Mouse (Mus musculus): ENCODE data around the gene Itgbl1. TPM values are rescaled to one million over a fixed set of nuclear protein-coding genes. Genes with fewer than 3 reads are reported as not detected.
"Not testable (repeated sequence)": the region's sequence is repeated elsewhere in the genome, so short reads cannot be mapped to it uniquely, and the experiment has no call there.

Itgbl1 gene
- total RNA-seq (2021), result 1 to 10 TPM; 1.6 to 1.7 TPM
- long read RNA-seq, experiment 1, partial matches to known transcripts, result 0 of 1 reads
- long read RNA-seq, experiment 1, other reads (novel, unspliced or antisense), result 1 of 1 reads
- long read RNA-seq, experiment 2, full-length matches to known transcripts, result 1 of 4 reads
- long read RNA-seq, experiment 2, partial matches to known transcripts, result 0 of 4 reads
- long read RNA-seq, experiment 2, other reads (novel, unspliced or antisense), result 3 of 4 reads

DNA sequence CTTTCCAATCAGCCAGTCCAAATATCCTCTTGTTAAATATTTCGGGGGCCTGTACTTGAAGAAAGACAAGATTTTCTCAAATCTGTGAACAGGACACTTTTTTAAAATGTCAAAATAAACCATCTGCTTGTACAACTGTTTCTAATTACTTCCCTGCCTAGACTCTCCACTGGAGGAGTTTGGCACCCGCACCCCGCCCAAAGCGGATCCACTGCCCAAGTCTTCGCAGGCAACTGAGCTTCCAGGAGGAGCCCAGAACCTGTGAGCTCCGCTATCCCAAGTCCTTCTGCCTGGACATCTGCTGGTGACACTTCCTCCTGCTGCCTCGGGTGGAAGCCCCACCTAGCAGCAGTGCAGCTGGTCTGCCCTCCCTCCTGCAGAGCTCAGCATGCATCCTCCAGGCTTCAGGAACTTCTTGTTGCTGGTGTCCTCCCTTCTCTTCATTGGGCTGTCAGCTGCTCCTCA lies at the start of gene Itgbl1:
Gene Itgbl1 (plus strand): TSS at position 51 of the 465 bp plus-strand sequence.
- intact Hi-C loops (cut with DNase I), result loop anchor here (10.0 kb wide), 1 partner anchor 285 kb away; no protein-coding TSS in a partner anchor
- no peak; the same call in 1 of the 2 replicates for TF ChIP-seq CTCF (IDR thresholded peaks at IDR 0.05)
- Histone ChIP-seq H3K27ac (no peak within 1 kb of the TSS), H3K4me3 (no peak within 1 kb of the TSS)
- peak; percentile 20 to 32 for DNase-seq (ENCODE audit: extremely low spot score in 1 of 2, low spot score in 2 of 2)

DNA sequence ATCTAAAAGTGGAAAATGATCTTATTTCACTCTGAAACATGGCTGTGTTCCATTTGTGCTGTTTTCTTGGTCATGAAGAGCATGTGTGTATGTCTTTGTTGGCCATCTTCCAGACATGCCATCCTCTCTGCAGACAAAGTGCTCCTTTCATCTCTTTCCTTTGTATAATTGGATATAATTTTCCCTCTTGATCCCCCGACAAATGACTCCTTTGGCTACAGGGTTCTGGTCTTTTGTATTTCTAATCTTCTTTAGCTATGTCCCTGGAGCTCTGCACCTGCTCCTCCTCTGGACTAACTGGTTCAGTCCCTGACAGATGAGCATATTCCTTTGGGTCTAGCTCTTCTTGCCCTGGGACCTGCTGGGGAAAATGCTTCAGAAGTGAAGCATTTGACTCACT lies 36.8 kb upstream of the Itgbl1 start:
- intact Hi-C loops (cut with DNase I), result no loop called here
- Histone ChIP-seq H3K4me3 (no peak overlapping the region), H3K27ac (no peak overlapping the region)
- no peak for DNase-seq (ENCODE audit: extremely low spot score in 1 of 2, low spot score in 2 of 2)
- no peak for TF ChIP-seq CTCF (IDR thresholded peaks at IDR 0.05)

DNA sequence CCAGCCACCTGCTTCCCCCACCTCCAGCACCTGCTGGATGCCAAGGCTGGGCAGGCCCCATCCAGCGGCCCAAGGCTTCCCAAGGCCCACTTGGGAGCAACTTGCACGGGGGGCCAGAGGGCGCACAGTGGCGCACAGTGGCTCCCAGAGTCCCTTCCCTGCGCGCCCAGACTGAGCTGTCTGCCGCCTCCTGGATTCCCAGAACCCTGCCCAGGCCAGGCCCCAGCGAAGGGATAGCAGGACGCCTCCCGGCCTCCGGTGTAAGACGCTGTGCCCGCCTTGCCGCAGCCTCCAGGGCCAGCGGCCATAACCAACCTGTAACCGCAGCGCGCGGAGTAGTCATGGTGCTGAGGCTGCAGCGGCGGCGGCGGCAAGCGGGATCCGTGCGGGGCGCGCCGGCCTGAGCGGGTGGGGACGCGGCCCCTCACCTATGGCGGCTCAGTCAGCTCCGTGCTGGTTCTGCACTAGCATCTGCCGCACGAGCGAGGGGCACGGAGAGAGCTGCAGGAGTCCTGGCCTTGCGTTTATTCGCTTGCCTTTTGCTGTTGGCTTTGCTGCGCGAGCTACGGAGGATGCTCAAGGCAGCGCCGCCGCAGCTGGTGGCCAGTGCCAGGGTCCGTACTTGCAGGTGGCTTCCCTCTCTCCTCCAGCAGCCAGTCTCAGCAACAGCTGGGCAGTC lies 33.1 kb upstream of the Itgbl1 start, which contains the start of gene Nalcn:
Gene Nalcn (minus strand): TSS at position 644 of the 679 bp plus-strand sequence.
- no peak for TF ChIP-seq CTCF (IDR thresholded peaks at IDR 0.05)
- intact Hi-C loops (cut with DNase I), result no loop called here
- DNase-seq (ENCODE audit: extremely low spot score in 1 of 2, low spot score in 2 of 2), result peak; percentile 61 to 70

DNA sequence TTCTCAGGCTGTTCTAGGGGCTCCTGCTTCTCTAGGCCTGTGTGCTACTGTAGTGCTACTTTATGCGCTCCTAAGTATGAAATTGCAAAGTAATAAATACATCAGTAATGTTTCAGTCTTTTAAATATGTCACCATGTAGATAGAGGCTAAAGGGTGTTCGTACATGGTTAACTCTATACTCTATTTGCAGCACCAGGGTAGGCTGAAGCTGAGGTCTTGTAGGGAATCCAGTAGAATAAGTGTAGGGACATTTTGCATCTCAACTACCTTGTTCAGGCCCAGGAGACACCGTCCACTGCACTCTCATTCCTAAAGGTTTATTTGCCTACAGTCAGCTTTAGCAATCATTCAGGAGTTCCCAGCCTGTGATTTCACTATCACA lies 32.6 kb upstream of the Itgbl1 start:
- H3K27ac ChIP-seq, result peak overlapping the region; percentile 97
- peak overlapping the region; percentile 69 for H3K4me3 ChIP-seq
- no peak for TF ChIP-seq CTCF (IDR thresholded peaks at IDR 0.05)
- DNase-seq (ENCODE audit: extremely low spot score in 1 of 2, low spot score in 2 of 2), result peak in 1 of 2 experiments; percentile 10
- intact Hi-C loops (cut with DNase I), result no loop called here

More for the DNA sequence above, 33.1 kb upstream of the Itgbl1 start, which contains the start of gene Nalcn:
- Histone ChIP-seq H3K27ac (peak within 1 kb of the TSS; percentile 97), H3K4me3 (peak within 1 kb of the TSS; percentile 69)

DNA sequence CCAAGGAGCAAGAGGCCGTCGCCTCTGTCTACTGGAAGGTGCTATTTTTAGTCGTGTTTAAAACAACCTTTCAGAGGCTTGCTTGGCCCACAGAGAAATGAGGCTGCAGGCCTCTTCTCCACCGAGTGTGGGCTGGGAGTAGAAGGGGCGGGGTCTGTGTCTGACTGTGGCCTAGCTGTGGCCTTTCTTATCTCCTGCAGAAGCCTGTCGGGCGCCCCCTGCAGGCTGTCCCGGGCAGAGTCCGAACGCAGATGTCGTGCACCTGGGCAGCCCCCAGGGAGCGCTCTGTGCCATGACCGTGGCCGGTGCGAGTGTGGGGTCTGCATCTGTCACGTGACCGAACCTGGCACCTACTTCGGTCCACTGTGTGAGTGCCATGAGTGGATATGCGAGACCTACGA lies 1.3 kb downstream of the Itgbl1 start:
- TF ChIP-seq CTCF (IDR thresholded peaks at IDR 0.05), result peak; percentile 58
- DNase-seq (ENCODE audit: extremely low spot score in 1 of 2, low spot score in 2 of 2), result peak; percentile 20 to 36
- no peak overlapping the region for H3K4me3 ChIP-seq
- intact Hi-C loops (cut with DNase I), result no loop called here
- H3K27ac ChIP-seq, result no peak overlapping the region

DNA sequence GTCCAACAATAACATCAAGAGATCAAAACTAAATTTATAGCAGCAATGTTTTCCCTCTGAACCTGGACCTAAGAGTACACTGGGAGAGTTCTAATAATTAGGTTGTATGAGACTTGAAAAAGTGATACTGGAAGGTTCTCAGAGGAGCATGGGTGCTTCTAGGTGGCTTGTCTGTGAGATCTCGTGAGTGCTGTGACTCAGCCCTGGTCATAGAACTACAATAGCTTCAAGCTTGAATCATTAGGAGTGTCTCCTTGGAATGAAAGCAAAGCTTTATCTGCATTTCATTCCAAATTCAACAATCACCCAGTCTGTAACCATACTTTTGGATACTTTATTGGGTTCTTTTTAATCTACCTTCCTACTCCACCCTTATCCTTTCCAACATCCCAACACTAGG lies 2.6 kb downstream of the Itgbl1 start:
- Histone ChIP-seq H3K27ac (no peak overlapping the region), H3K4me3 (no peak overlapping the region)
- no peak for DNase-seq (ENCODE audit: extremely low spot score in 1 of 2, low spot score in 2 of 2)
- intact Hi-C loops (cut with DNase I), result no loop called here
- TF ChIP-seq CTCF (IDR thresholded peaks at IDR 0.05), result no peak

DNA sequence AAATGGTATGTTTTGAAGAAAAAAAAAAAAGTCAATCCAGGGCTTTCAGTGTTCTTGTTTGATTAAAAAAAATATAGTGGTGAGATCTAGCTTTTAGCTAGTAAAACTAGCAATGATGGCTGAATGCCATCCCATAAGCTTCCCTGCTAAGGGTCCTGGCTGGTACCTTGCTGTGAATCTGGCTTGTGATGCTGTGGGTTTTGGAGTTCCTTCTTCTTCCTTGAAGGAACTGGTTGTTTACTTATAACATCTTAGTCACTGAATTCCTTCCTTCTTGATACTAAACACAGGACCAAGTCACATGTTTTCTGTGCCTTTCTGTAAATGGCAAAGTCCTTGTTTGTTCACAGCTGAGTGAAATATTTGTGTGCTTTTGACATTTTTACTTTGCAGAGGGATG lies 3.4 kb downstream of the Itgbl1 start:
- no peak for TF ChIP-seq CTCF (IDR thresholded peaks at IDR 0.05)
- H3K4me3 ChIP-seq, result no peak overlapping the region
- intact Hi-C loops (cut with DNase I), result no loop called here
- no peak for DNase-seq (ENCODE audit: extremely low spot score in 1 of 2, low spot score in 2 of 2)
- no peak overlapping the region for H3K27ac ChIP-seq

DNA sequence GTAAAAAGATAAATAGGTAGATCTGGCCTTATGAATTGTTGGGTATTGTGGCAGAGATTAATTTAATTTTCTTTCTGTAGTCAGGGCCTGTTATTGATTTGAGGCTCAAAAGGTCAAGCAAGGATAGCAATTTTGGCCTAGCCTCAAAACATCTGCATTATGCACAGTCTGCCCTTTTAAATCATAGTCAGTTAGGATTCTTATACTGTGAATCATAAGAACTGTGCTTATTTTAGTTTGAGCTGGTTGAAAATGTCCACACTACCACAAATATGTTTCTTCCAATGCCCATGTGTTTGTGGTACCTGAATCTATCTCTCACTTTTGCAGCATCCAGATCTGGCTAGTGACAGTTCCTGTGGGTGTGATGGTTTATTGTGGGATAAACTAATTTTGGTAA lies 4.7 kb downstream of the Itgbl1 start:
- no peak for DNase-seq (ENCODE audit: extremely low spot score in 1 of 2, low spot score in 2 of 2)
- no peak overlapping the region for H3K4me3 ChIP-seq
- no peak for TF ChIP-seq CTCF (IDR thresholded peaks at IDR 0.05)
- intact Hi-C loops (cut with DNase I), result no loop called here
- no peak overlapping the region for H3K27ac ChIP-seq

DNA sequence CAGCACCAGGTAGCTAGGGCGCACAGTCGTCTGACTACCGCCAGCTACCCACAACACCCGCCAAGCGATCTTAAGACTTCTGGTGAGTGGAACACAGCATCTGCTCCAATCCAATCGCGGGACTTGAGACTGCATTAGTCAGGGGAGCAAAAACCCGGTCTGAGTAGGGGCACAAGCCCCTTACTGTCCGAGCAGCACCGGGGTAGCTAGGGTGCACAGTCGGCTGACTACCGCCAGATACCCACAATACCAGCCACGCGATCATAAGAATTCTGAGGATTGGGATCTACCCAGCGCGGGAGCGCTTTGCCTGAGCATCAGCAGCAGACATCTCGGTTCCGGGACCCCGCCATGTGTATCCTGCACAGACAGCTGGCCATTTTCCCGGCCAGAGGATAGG lies 11.3 kb downstream of the Itgbl1 start:
- DNase-seq (ENCODE audit: extremely low spot score in 1 of 2, low spot score in 2 of 2); H3K27ac ChIP-seq; H3K4me3 ChIP-seq; intact Hi-C loops (cut with DNase I): not testable (repeated sequence)

DNA sequence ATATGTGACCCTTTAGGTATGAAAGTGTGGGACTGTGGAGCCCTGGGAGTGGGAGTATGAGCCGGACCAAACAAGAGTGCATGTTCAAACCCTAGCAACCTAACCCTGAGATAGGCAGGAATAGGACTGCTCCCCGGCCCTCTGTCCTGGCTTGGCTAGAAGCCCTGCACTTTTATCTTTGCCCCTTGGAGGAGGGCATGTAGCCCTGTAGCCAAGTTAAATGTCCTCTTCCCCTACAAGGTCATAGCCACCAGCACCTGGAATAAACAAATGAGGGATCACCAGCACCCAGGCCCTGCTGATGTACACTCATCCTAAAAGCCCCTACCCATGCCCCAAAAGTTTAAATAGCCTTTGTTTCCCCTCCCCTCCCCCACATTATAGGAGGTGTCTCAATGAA lies 18.3 kb downstream of the Itgbl1 start:
- TF ChIP-seq CTCF (IDR thresholded peaks at IDR 0.05), result no peak
- Histone ChIP-seq H3K4me3 (no peak overlapping the region), H3K27ac (no peak overlapping the region)
- intact Hi-C loops (cut with DNase I), result no loop called here
- no peak for DNase-seq (ENCODE audit: extremely low spot score in 1 of 2, low spot score in 2 of 2)

DNA sequence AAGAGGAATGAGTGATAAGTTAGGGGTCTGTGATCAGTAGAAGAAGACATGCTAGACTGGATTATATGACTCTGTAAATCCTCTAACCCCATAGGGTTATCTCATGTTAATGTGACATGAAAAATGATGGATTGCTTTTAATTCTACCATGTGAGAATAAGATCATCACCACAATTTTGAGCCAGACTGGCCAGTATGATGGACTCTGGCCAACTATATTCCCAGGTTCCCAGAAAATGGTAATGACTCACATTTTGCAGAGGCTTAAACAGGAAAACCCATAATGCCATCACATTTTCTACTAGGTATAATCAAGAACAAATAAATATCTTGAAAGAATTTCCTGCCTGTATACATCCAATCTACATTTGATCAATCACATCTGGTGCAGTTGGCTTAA lies 55.0 kb downstream of the Itgbl1 start:
- Histone ChIP-seq H3K27ac (no peak overlapping the region), H3K4me3 (no peak overlapping the region)
- no peak for DNase-seq (ENCODE audit: extremely low spot score in 1 of 2, low spot score in 2 of 2)
- no peak for TF ChIP-seq CTCF (IDR thresholded peaks at IDR 0.05)
- intact Hi-C loops (cut with DNase I), result no loop called here

DNA sequence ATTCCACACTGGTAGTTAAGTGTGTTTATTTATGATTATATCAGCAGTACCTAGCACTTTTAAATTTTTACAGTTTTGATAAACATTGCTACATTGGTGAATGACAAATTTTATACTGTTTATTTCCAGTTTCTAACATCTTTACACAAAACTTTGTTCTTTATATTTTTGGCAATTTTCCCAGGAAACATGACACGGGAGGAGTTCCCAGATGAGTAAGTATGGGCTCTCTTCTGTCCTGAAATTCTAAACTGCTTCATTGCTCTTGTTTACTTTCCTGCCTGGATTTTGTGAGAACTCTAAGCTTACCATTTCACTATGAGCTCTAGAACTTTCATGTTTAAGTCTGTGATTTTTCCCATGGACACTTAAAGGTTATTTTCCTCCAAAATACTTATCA lies 82.3 kb downstream of the Itgbl1 start:
- H3K27ac ChIP-seq, result no peak overlapping the region
- H3K4me3 ChIP-seq, result no peak overlapping the region
- DNase-seq (ENCODE audit: extremely low spot score in 1 of 2, low spot score in 2 of 2), result no peak
- intact Hi-C loops (cut with DNase I), result no loop called here
- TF ChIP-seq CTCF (IDR thresholded peaks at IDR 0.05), result no peak
